Mouse (Mus musculus) midbrain, postnatal 0 days (tissue): ENCODE measurements around the gene B4galnt3. TPM values are rescaled to one million over a fixed set of nuclear protein-coding genes. Genes with fewer than 3 reads are reported as not detected.
"Not testable (repeated sequence)": the region's sequence is repeated elsewhere in the genome, so short reads cannot be mapped to it uniquely, and the experiment has no call there.

Source experiments
- ATAC-seq: fragments of 200-750 bp; cut with Nextera tagmentation; 2 replicates; pipeline ENCODE4 v1.8.0; 2017; ENCODE audit warnings: moderate number of reproducible peaks, mild to moderate bottlenecking, moderate TSS enrichment, moderate library complexity; ENCODE audit not compliant: low FRiP score
- DNase-seq: peaks from one replicate; pipeline ENCODE4 v3.0.0-alpha.2; 2015; ENCODE audit warnings: low spot score
- H3K27ac ChIP-seq: fragments of 300-500 bp; sonication (generic); 2 replicates; pipeline ENCODE4 v1.5.1; 2014; ENCODE audit warnings: low read depth, mild to moderate bottlenecking, low read length, mixed read lengths
- H3K27me3 ChIP-seq: fragments of 300-500 bp; sonication (generic); 2 replicates; pipeline ENCODE4 v1.6.1; 2014; ENCODE audit warnings: low read length, control low read depth, mixed read lengths; ENCODE audit not compliant: insufficient read depth
- H3K36me3 ChIP-seq: fragments of 300-500 bp; sonication (generic); 2 replicates; pipeline ENCODE4 v1.6.1; 2014; ENCODE audit warnings: low read length, control low read depth, mixed read lengths; ENCODE audit not compliant: insufficient read depth
- H3K4me1 ChIP-seq: fragments of 300-500 bp; sonication (generic); 2 replicates; pipeline ENCODE4 v1.6.1; 2014; ENCODE audit warnings: mild to moderate bottlenecking, control low read depth, antibody characterized with exemption, low read length, mixed read lengths; ENCODE audit not compliant: insufficient read depth
- H3K4me2 ChIP-seq: fragments of 300-500 bp; sonication (generic); 2 replicates; pipeline ENCODE4 v1.6.1; 2014; ENCODE audit warnings: low read depth, mild to moderate bottlenecking, low read length, mixed read lengths; ENCODE audit not compliant: poor library complexity, severe bottlenecking
- H3K4me3 ChIP-seq: fragments of 300-500 bp; sonication (generic); 2 replicates; pipeline ENCODE4 v1.5.1; 2014; ENCODE audit warnings: low read depth, mild to moderate bottlenecking, low read length, moderate library complexity
- H3K9ac ChIP-seq: fragments of 300-500 bp; sonication (generic); replicated peaks from 2 replicates; pipeline ENCODE4 v1.6.1; 2014; ENCODE audit warnings: mild to moderate bottlenecking, low read length, moderate library complexity, mixed read lengths; ENCODE audit not compliant: poor library complexity, severe bottlenecking
- H3K9me3 ChIP-seq: fragments of 300-500 bp; sonication (generic); 2 replicates; pipeline ENCODE4 v1.6.1; 2016; ENCODE audit warnings: low read length, control low read depth
- CTCF ChIP-seq: IDR thresholded peaks from 2 replicates; pipeline ENCODE4 v1.5.1; 2016; ENCODE audit warnings: antibody characterized with exemption, mild to moderate bottlenecking
- WGBS: fragments of 180-500 bp; shearing (Covaris S2); extraction: QIAGEN DNeasy Blood & Tissue Kit; methylation state at CpG from one replicate; pipeline ENCODE4 v1.1.7; 2014; 5-methylcytosine and 5-hydroxymethylcytosine counted together
- polyA plus RNA-seq: library from polyadenylated mRNA; unstranded; fragments of >200 nt; fragmentation: Nextera tagmentation; extraction: Ambion mirVana; gene quantifications from 2 replicates; pipeline ENCODE4 v1.2.1, GENCODE M21; 2015
- total RNA-seq: library from RNA; depleted of rRNA; stranded (reverse); fragments of >200 nt; gene quantifications from 2 replicates; pipeline ENCODE4 v1.2.3, GENCODE M21; 2014

B4galnt3 gene
- total and polyA plus RNA-seq, 2 experiments from 2014 or later: 0.16 to 0.82 TPM

DNA sequence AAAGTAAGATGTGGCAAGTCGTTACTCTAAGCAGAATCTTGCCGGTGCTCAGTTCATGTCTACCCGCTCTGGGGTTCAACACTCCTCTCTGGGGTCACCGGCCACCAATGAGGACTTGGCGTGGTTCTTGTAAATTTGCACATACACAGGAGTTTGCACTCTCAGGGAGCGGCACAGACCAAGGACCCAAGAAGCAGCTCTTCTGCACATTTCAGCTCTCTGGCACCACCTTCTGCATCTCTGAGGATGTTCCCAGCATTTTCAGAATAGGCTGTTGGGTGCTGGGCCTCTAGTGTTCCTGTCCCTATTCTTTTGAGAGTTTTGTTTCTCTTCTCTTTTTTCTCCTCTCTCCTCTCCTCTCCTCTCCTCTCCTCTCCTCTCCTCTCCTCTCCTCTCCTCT, 6.8 kb upstream of the B4galnt3 start:
- Histone ChIP-seq H3K4me3 (no peak overlapping the region), H3K27ac (no peak overlapping the region), H3K4me2 (no peak overlapping the region), H3K9ac (no peak overlapping the region), H3K36me3 (no peaks in the 10 kb centered on the region), H3K9me3 (no peaks in the 10 kb centered on the region), H3K4me1 (no peaks in the 10 kb centered on the region), H3K27me3 (no peaks in the 10 kb centered on the region; the same call in 1 of the 2 replicates)
- ATAC-seq (no peak), DNase-seq (peak; percentile 81)
- TF ChIP-seq CTCF: peak; percentile 85
- 32% methylated on average over 6 of the region's 6 CpGs for WGBS

DNA sequence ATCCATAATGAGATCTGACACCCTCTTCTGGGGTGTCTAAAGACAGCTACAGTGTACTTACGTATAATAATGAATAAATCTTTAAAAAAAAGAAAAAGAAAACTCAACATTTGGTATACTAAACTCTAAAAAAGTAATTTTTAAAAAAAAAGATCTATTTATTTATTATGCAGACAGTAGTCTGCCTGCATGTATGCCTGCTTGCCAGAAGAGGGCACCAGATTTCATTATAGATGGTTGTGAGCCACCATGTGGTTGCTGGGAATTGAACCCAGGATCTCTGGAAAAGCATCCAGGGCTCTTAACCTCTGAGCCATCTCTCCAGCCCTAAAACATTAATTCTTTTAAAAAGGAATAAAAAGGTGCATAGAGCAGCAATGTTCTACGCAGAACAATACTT, 2.2 kb upstream of the B4galnt3 start:
- not testable (repeated sequence) for DNase-seq, H3K36me3 ChIP-seq, H3K27ac ChIP-seq, H3K4me3 ChIP-seq, H3K4me1 ChIP-seq, H3K27me3 ChIP-seq, H3K4me2 ChIP-seq, ATAC-seq, H3K9me3 ChIP-seq, H3K9ac ChIP-seq
- 97% methylated on average over 2 of the region's 2 CpGs for WGBS
- TF ChIP-seq CTCF: peak; percentile 55

GRCm38 (mm10) chr6:120294785-120295133, 400 bp upstream of the B4galnt3 start:
- Histone ChIP-seq H3K36me3 (no peaks in the 10 kb centered on the region), H3K27ac (no peak overlapping the region), H3K27me3 (peaks cover 6% of the 10 kb centered on the region; the same call in 1 of the 2 replicates), H3K4me1 (no peaks in the 10 kb centered on the region), H3K9me3 (no peaks in the 10 kb centered on the region), H3K4me2 (peak overlapping the region; percentile 95), H3K9ac (peak overlapping the region; percentile 51), H3K4me3 (peak overlapping the region; percentile 67)
- under 1% methylated on average over 16 of the region's 16 CpGs for WGBS
- ATAC-seq (peak; percentile 34; the same call in 1 of the 2 replicates), DNase-seq (peak; percentile 17)
- TF ChIP-seq CTCF: no peak

DNA sequence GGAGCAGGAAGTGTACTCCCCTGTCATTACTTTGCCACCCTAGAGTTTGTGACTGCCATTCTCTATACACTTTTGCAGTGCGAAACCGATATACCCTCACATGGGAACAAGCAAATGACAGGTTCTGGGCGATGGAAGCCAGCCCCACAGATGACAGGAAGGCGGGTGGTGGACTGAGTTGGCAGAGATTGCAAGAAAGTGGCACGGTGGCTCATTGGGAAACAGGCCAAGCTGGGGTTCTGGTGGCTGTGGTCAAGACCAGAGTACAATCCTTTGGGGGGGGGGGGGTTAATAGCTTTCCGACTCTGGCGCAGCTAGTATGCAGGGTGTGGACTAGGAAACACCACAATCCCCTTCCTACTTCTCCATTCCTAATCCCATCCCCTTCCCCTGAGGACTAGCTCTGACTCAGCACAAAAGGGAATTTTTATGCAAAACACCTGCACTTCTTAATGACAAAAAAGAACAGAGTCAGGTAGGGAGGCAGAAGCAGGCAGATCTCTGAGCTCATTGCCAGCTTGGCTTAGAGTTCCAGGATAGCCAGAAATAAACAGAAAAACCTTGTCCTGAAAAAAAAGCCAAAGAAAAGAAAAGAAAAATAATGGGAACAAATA, 2.9 kb downstream of the B4galnt3 start:
- H3K27me3 ChIP-seq: peaks cover 6% of the 10 kb centered on the region; the same call in 1 of the 2 replicates
- no peaks in the 10 kb centered on the region for H3K36me3 ChIP-seq
- WGBS: 88% methylated on average over 7 of the region's 7 CpGs
- H3K27ac ChIP-seq: no peak overlapping the region
- no peak overlapping the region for H3K9ac ChIP-seq
- no peak overlapping the region for H3K4me2 ChIP-seq
- ATAC-seq: no peak
- no peak overlapping the region for H3K4me3 ChIP-seq
- TF ChIP-seq CTCF: no peak
- DNase-seq: no peak
- H3K9me3 ChIP-seq: no peaks in the 10 kb centered on the region
- no peaks in the 10 kb centered on the region for H3K4me1 ChIP-seq

- Histone ChIP-seq H3K4me3 (no peak overlapping the region), H3K9me3 (no peaks in the 10 kb centered on the region), H3K36me3 (no peaks in the 10 kb centered on the region), H3K4me1 (no peaks in the 10 kb centered on the region), H3K27me3 (0 out of 2 replicates have a peak, but pooled peaks cover 3% of the 10 kb centered on the region), H3K9ac (no peak overlapping the region), H3K27ac (no peak overlapping the region), H3K4me2 (no peak overlapping the region)
- ATAC-seq (no peak), DNase-seq (no peak)
- no peak for TF ChIP-seq CTCF
- 86% methylated on average over 4 of the region's 4 CpGs for WGBS
Observed at GRCm38 (mm10) chr6:120289430-120289829, 4.9 kb downstream of the B4galnt3 start.

GRCm38 (mm10) chr6:120288541-120288940, 5.8 kb downstream of the B4galnt3 start:
- 49% methylated on average over 7 of the region's 7 CpGs for WGBS
- Histone ChIP-seq H3K4me1 (no peaks in the 10 kb centered on the region), H3K9me3 (no peaks in the 10 kb centered on the region), H3K27ac (no peak overlapping the region), H3K36me3 (no peaks in the 10 kb centered on the region), H3K4me3 (no peak overlapping the region), H3K4me2 (no peak overlapping the region), H3K9ac (no peak overlapping the region), H3K27me3 (0 out of 2 replicates have a peak, but pooled peaks cover 3% of the 10 kb centered on the region)
- ATAC-seq: no peak
- no peak for DNase-seq
- TF ChIP-seq CTCF: no peak
